Mouse (Mus musculus) layer of hippocampus, adult 9-11 months (tissue): Measurements from ENCODE around the gene Cybrd1.

ENCODE experiments used
- DNase-seq: peaks from one replicate; pipeline ENCODE4 v3.0.0; 2022

The Cybrd1 gene

GRCm38 (mm10) chr2:71117797-71118708 lies at the start of gene Cybrd1:
TSS of gene Cybrd1 (plus strand) at chr2:71117923.
- DNase-seq: no peak

GRCm38 (mm10) chr2:71071601-71072000 lies 46.1 kb upstream of the Cybrd1 start:
- no peak for DNase-seq

- DNase-seq: no peak
Observed at GRCm38 (mm10) chr2:71073330-71073729, 44.4 kb upstream of the Cybrd1 start.

GRCm38 (mm10) chr2:71073828-71074227 lies 43.9 kb upstream of the Cybrd1 start:
- no peak for DNase-seq

- DNase-seq: peak; percentile 75
Observed at GRCm38 (mm10) chr2:71082416-71082815, 35.3 kb upstream of the Cybrd1 start.

- DNase-seq: no peak
Observed at GRCm38 (mm10) chr2:71083454-71084193, 34.1 kb upstream of the Cybrd1 start.

GRCm38 (mm10) chr2:71089766-71090165 lies 28.0 kb upstream of the Cybrd1 start:
- no peak for DNase-seq

- no peak for DNase-seq
Observed at GRCm38 (mm10) chr2:71090660-71091445, 26.9 kb upstream of the Cybrd1 start.

- DNase-seq: no peak
Observed at GRCm38 (mm10) chr2:71096170-71096569, 21.6 kb upstream of the Cybrd1 start.

GRCm38 (mm10) chr2:71102621-71103291 lies 15.0 kb upstream of the Cybrd1 start:
- no peak for DNase-seq

- no peak for DNase-seq
Observed at GRCm38 (mm10) chr2:71103292-71103680, 14.4 kb upstream of the Cybrd1 start.

GRCm38 (mm10) chr2:71104696-71105095 lies 13.0 kb upstream of the Cybrd1 start:
- DNase-seq: no peak

- no peak for DNase-seq
Observed at GRCm38 (mm10) chr2:71105469-71106215, 12.1 kb upstream of the Cybrd1 start.

- no peak for DNase-seq
Observed at GRCm38 (mm10) chr2:71107225-71107624, 10.5 kb upstream of the Cybrd1 start.

GRCm38 (mm10) chr2:71108541-71108940 lies 9.2 kb upstream of the Cybrd1 start:
- no peak for DNase-seq

GRCm38 (mm10) chr2:71113489-71114171 lies 4.1 kb upstream of the Cybrd1 start:
- DNase-seq: no peak

- no peak for DNase-seq
Observed at GRCm38 (mm10) chr2:71116151-71116550, 1.6 kb upstream of the Cybrd1 start.

GRCm38 (mm10) chr2:71120844-71121243 lies 3.1 kb downstream of the Cybrd1 start:
- DNase-seq: peak; percentile 69

- DNase-seq: no peak
Observed at GRCm38 (mm10) chr2:71121406-71121805, 3.7 kb downstream of the Cybrd1 start.

GRCm38 (mm10) chr2:71122268-71123029 lies 4.7 kb downstream of the Cybrd1 start:
- DNase-seq: no peak
